In genomic region chr17:29158899-29159298, GRCm38 (mm10) we compare ENCODE assay signal across 26 mouse cellular contexts. TPM values are rescaled to one million over a fixed set of nuclear protein-coding genes. Genes with fewer than 3 reads are reported as not detected.
"Had no signal": no experiment of that assay in that cellular context is flagged by ENCODE, and none has a peak within 500 bp of the region (broad histone marks: within the 10 kb centered on the region; RNA-seq: fewer than 3 reads in every experiment).

No protein-coding gene starts in this region.

- H3K4me3 ChIP-seq: gastrocnemius, adult 2 months; heart, adult 2 months; hindbrain, embryonic 13.5 days; hindbrain, embryonic 15.5 days; left cerebral cortex, adult 2 months; limb, embryonic 12.5 days; liver, embryonic 13.5 days; liver, embryonic 15.5 days had no signal

- H3K9me3 ChIP-seq: hindbrain, embryonic 13.5 days; hindbrain, embryonic 15.5 days; liver, embryonic 13.5 days; liver, embryonic 15.5 days had no signal

- H3K9ac ChIP-seq: hindbrain, embryonic 13.5 days; hindbrain, embryonic 15.5 days; limb, embryonic 12.5 days; liver, embryonic 13.5 days; liver, embryonic 15.5 days had no signal

- DNase-seq: gastrocnemius, adult 2 months; gastrocnemius, postnatal 10 days; gastrocnemius, postnatal 25 days; heart, adult 2 months; heart, postnatal 10 days; heart, postnatal 36 days; kidney, adult 11 months; kidney, adult 2 months; kidney, adult 9 months; kidney, postnatal 10 days; kidney, postnatal 25 days; kidney, postnatal 4 days; liver; liver, embryonic 13.5 days had no signal

- ATAC-seq: hindbrain, postnatal 0 days; intestine, embryonic 16.5 days had no signal

- H3K4me2 ChIP-seq: heart, embryonic 11.5 days; hindbrain, embryonic 13.5 days; hindbrain, embryonic 15.5 days; limb, embryonic 12.5 days; liver, embryonic 11.5 days; liver, embryonic 13.5 days; liver, embryonic 15.5 days had no signal

- H3K27ac ChIP-seq: gastrocnemius, adult 2 months; heart, adult 2 months; hindbrain, embryonic 13.5 days; hindbrain, embryonic 15.5 days; hindbrain, postnatal 0 days; left cerebral cortex, adult 2 months; limb, embryonic 12.5 days; liver, embryonic 13.5 days; liver, embryonic 15.5 days had no signal

- H3K4me1 ChIP-seq: limb, embryonic 12.5 days had no signal

- H3K36me3 ChIP-seq: hindbrain, embryonic 13.5 days; hindbrain, embryonic 15.5 days; limb, embryonic 12.5 days; liver, embryonic 13.5 days; liver, embryonic 15.5 days had no signal

- H3K27me3 ChIP-seq: hindbrain, embryonic 15.5 days; liver, embryonic 13.5 days; liver, embryonic 15.5 days had no signal

RNA-seq across cellular contexts. Expression of gene Rab44, which starts 45.0 kb away (rescaled TPM):
- total RNA-seq: layer of hippocampus, adult 18-20 months; left cerebral cortex, postnatal 14 days had no signal
- polyA plus RNA-seq: heart, embryonic 11.5 days; hindbrain, embryonic 11.5 days had no signal
